8 mouse cellular contexts compared by ENCODE assay signal in genomic region chr2:114260397-114261071, GRCm38 (mm10). TPM values are rescaled to one million over a fixed set of nuclear protein-coding genes. Genes with fewer than 3 reads are reported as not detected.
DNase-seq lines count a peak whose midpoint lies in the region; ATAC-seq and TF ChIP-seq lines count a peak whose summit lies in the region.

No protein-coding gene starts in this region.

- no peaks in the 10 kb centered on the region for H3K4me1 ChIP-seq in embryonic fibroblast, embryonic 13.5 days (ENCODE audit: control insufficient read depth, insufficient read depth, low read length)
- peaks cover 7% of the 10 kb centered on the region; the same call in 1 of the 2 replicates for H3K4me1 ChIP-seq in hindbrain, embryonic 10.5 days (replicated peaks)
- no peaks in the 10 kb centered on the region for H3K4me1 ChIP-seq in stomach, embryonic 15.5 days

- TF ChIP-seq POLR2A in embryonic fibroblast, embryonic 13.5 days (IDR thresholded peaks at IDR 0.05; ENCODE audit: low read depth, low read length) = no peak

- ATAC-seq in megakaryocyte progenitor cell, adult 5-6 weeks (replicated peaks; ENCODE audit: poor library complexity) = peak; percentile 99
- ATAC-seq in stomach, embryonic 15.5 days (ENCODE audit: insufficient read depth, low FRiP score, low read depth) = no peak; the same call in 1 of the 2 replicates

- no peaks in the 10 kb centered on the region for H3K27me3 ChIP-seq in hindbrain, embryonic 10.5 days (ENCODE audit: insufficient read depth, poor library complexity, severe bottlenecking)
- H3K27me3 ChIP-seq in stomach, embryonic 15.5 days (replicated peaks) = no peaks in the 10 kb centered on the region

- no peaks in the 10 kb centered on the region for H3K9me3 ChIP-seq in hindbrain, embryonic 10.5 days
- no peaks in the 10 kb centered on the region for H3K9me3 ChIP-seq in stomach, embryonic 15.5 days

- H3K36me3 ChIP-seq in hindbrain, embryonic 10.5 days = no peaks in the 10 kb centered on the region
- H3K36me3 ChIP-seq in stomach, embryonic 15.5 days = no peaks in the 10 kb centered on the region

- 44% methylated on average over 8 of the region's 8 CpGs for WGBS in hindbrain, embryonic 10.5 days
- WGBS in stomach, embryonic 15.5 days = 37% methylated on average over 8 of the region's 8 CpGs

- H3K27ac ChIP-seq in embryonic fibroblast, embryonic 13.5 days (ENCODE audit: insufficient read depth, low read length) = no peak overlapping the region
- 0 out of 2 replicates have a peak overlapping the region, but pooled peaks have one; percentile 54 for H3K27ac ChIP-seq in hindbrain, embryonic 10.5 days
- no peak overlapping the region for H3K27ac ChIP-seq in stomach, embryonic 15.5 days

- H3K9ac ChIP-seq in stomach, embryonic 15.5 days = no peak overlapping the region

- H3K4me3 ChIP-seq in embryonic fibroblast, embryonic 13.5 days (ENCODE audit: insufficient read depth, low read length) = no peak overlapping the region
- no peak overlapping the region for H3K4me3 ChIP-seq in hindbrain, embryonic 10.5 days
- H3K4me3 ChIP-seq in stomach, embryonic 15.5 days (replicated peaks) = no peak overlapping the region

- DNase-seq in ovary, postnatal 14 days (ENCODE audit: low spot score) = peak; percentile 33
- no peak for DNase-seq in ovary, postnatal 36 days (ENCODE audit: low spot score)
- peak; percentile 26 for DNase-seq in adrenal gland, postnatal 25 days
- peak; percentile 41 for DNase-seq in hindbrain, embryonic 10.5 days (ENCODE audit: low spot score)
- DNase-seq in layer of hippocampus, adult 9-10 months (ENCODE audit: low spot score) = peak; percentile 13

- TF ChIP-seq CTCF in embryonic fibroblast, embryonic 13.5 days (IDR thresholded peaks at IDR 0.05; ENCODE audit: borderline replicate concordance, insufficient read depth, low read length) = 0 out of 2 replicates have a peak, but pooled peaks have one; percentile 30

- peak overlapping the region; percentile 17 for H3K4me2 ChIP-seq in stomach, embryonic 15.5 days

RNA-seq across cellular contexts. Expression of gene Zfp770, which starts 59.3 kb away (rescaled TPM):
- 11.6 and 11.9 TPM in 2 replicates for total RNA-seq in adrenal gland, postnatal 25 days (2021)
- polyA plus RNA-seq in embryonic fibroblast, embryonic 13.5 days (2011; ENCODE audit: insufficient read length, low read depth, missing spikeins) = 9.1 and 11.6 TPM in 2 replicates
- 2.3 and 2.9 TPM in 2 replicates for polyA plus RNA-seq in hindbrain, embryonic 10.5 days (2016; fragmentation: Nextera tagmentation; extraction: Ambion mirVana)
- 19.4 and 20.2 TPM in 2 replicates for total RNA-seq in megakaryocyte progenitor cell, adult 5-6 weeks (2015)
- total RNA-seq in megakaryocyte progenitor cell, adult 5-6 weeks (2017) = 7.9 and 8.8 TPM in 2 replicates
- polyA plus RNA-seq in stomach, embryonic 15.5 days (2015; fragmentation: Nextera tagmentation; extraction: Ambion mirVana) = 4.0 and 4.4 TPM in 2 replicates
